9 mouse cellular contexts compared by ENCODE assay signal in the genomic region with DNA sequence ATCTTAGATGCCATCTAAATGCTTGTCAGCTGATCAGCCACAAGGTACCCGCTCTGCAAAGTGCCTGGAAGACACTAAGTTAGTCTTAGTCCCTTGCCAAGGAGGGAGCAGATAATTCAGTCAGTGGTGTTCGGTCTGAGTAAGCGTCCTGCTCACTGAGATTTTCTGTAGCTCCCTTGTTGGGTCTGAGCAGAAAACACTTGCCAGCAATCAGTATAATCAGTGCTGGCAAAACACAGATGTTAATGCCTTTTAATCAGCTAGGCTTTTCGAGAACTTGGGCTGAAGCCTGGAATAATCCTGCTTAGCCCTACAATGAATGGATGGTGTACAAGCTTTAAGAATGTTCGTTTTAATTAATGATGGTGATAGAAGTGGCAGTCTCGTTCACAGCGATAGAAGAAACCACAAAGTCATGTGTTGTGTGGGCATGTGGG.
A peak's percentile ranks its signal among the peaks of the same experiment; 100 is the strongest.
DNase-seq lines count a peak whose midpoint lies in the region; ATAC-seq and TF ChIP-seq lines count a peak whose summit lies in the region.
"Had no signal": no experiment of that assay in that cellular context is flagged by ENCODE, and none has a peak within 500 bp of the region (broad histone marks: within the 10 kb centered on the region; RNA-seq: fewer than 3 reads in every experiment).

No protein-coding gene starts in this region.

- ATAC-seq in kidney, postnatal 0 days (replicated peaks; ENCODE audit: low FRiP score, low read depth) = no peak
- ATAC-seq in forebrain, embryonic 16.5 days = peak; percentile 92
- no peak for ATAC-seq in cerebellum, adult (ENCODE audit: insufficient number of reproducible peaks, low FRiP score, low TSS enrichment)

- no peaks in the 10 kb centered on the region for H3K36me3 ChIP-seq in kidney, postnatal 0 days (ENCODE audit: insufficient read depth, low read length)
- H3K36me3 ChIP-seq in forebrain, embryonic 16.5 days (ENCODE audit: control insufficient read depth, insufficient read depth) = no peaks in the 10 kb centered on the region
- H3K36me3 ChIP-seq: liver, embryonic 15.5 days had no signal

- DNase-seq in kidney, postnatal 0 days (ENCODE audit: low spot score) = peak; percentile 30
- DNase-seq in kidney, adult 9 months = no peak
- DNase-seq in layer of hippocampus, postnatal 14 days (ENCODE audit: low spot score in 2 of 2) = peak; percentile 12 to 54
- DNase-seq in retina, postnatal 7 days (ENCODE audit: low read depth, low spot score) = peak; percentile 41
- DNase-seq in testis, postnatal 14 days (ENCODE audit: low spot score) = no peak
- DNase-seq: adrenal gland, postnatal 10 days had no signal

- no peak for TF ChIP-seq CTCF in kidney, postnatal 0 days (IDR thresholded peaks at IDR 0.05; ENCODE audit: low read depth)

- no peak overlapping the region for H3K4me3 ChIP-seq in kidney, postnatal 0 days (replicated peaks; ENCODE audit: low read depth, low read length)
- no peak overlapping the region for H3K4me3 ChIP-seq in forebrain, embryonic 16.5 days (replicated peaks; ENCODE audit: low read length)
- H3K4me3 ChIP-seq: liver, embryonic 15.5 days had no signal

- no peaks in the 10 kb centered on the region for H3K4me1 ChIP-seq in kidney, postnatal 0 days (replicated peaks; ENCODE audit: insufficient read depth, low read length)
- peaks cover 11% of the 10 kb centered on the region for H3K4me1 ChIP-seq in forebrain, embryonic 16.5 days (replicated peaks; ENCODE audit: control insufficient read depth, insufficient read depth, low read length)
- H3K4me1 ChIP-seq: liver, embryonic 15.5 days had no signal

- H3K27ac ChIP-seq in kidney, postnatal 0 days = no peak overlapping the region
- no peak overlapping the region for H3K27ac ChIP-seq in forebrain, embryonic 16.5 days (ENCODE audit: low read length)
- H3K27ac ChIP-seq: liver, embryonic 15.5 days had no signal

- H3K9ac ChIP-seq in kidney, postnatal 0 days (ENCODE audit: low read depth, low read length) = no peak overlapping the region
- H3K9ac ChIP-seq in forebrain, embryonic 16.5 days (replicated peaks; ENCODE audit: low read depth, low read length) = no peak overlapping the region
- H3K9ac ChIP-seq: liver, embryonic 15.5 days had no signal

- H3K9me3 ChIP-seq in kidney, postnatal 0 days (replicated peaks; ENCODE audit: low read length) = no peaks in the 10 kb centered on the region
- H3K9me3 ChIP-seq in forebrain, embryonic 16.5 days (ENCODE audit: control insufficient read depth, low read length) = no peaks in the 10 kb centered on the region
- H3K9me3 ChIP-seq: liver, embryonic 15.5 days had no signal

- H3K4me2 ChIP-seq in kidney, postnatal 0 days (ENCODE audit: low read length) = no peak overlapping the region
- H3K4me2 ChIP-seq in forebrain, embryonic 16.5 days (ENCODE audit: low read length) = peak overlapping the region; percentile 14; the same call in 1 of the 2 replicates
- H3K4me2 ChIP-seq: liver, embryonic 15.5 days had no signal

- no peaks in the 10 kb centered on the region for H3K27me3 ChIP-seq in kidney, postnatal 0 days (ENCODE audit: insufficient read depth, low read length)
- no peaks in the 10 kb centered on the region; the same call in 1 of the 2 replicates for H3K27me3 ChIP-seq in forebrain, embryonic 16.5 days (replicated peaks; ENCODE audit: control insufficient read depth, insufficient read depth, low read length)
- H3K27me3 ChIP-seq: liver, embryonic 15.5 days had no signal

- 40% methylated on average over 7 of the region's 7 CpGs for whole genome bisulfite sequencing in kidney, postnatal 0 days
- 2% methylated on average over 7 of the region's 7 CpGs for WGBS in forebrain, embryonic 16.5 days

Comparison
In these comparisons a context has a peak if more than half of its experiments do, and no peak if none do; other contexts are left out.
1. DNase-seq: peak in kidney, postnatal 0 days (single experiment), layer of hippocampus, postnatal 14 days (2 of 2) and retina, postnatal 7 days (single experiment); none in kidney, adult 9 months (single experiment) and testis, postnatal 14 days (single experiment).